Mouse (Mus musculus): Measurements from ENCODE around the gene Uvrag. TPM values are rescaled to one million over a fixed set of nuclear protein-coding genes. Genes with fewer than 3 reads are reported as not detected.
A peak's percentile ranks its signal among the peaks of the same experiment; 100 is the strongest.

The Uvrag gene
- polyA plus RNA-seq, 1 experiment from 2014 or later: 12.8 TPM

DNA sequence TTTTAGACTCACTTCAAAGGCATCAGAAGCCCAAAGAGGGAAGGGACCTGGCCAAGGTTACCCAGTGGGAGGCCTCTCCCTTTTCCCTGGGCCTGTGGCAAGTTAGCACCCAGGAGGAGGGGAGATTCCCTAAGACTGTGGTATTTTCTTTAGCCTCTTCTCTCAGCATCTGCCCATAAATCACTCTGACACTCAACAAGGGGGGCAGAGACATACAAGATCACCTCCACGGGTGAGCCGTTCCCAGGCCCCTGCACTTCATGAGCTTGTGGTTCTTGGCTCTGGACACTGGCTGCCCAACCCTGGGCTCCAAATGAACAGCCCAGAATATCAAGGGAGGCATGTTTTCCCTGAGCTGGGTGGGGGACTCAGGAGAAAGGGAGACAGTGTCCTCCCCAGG lies 279.9 kb downstream of the Uvrag start:
- Histone ChIP-seq H3K9me3 (no peaks in the 10 kb centered on the region), H3K4me3 (no peak overlapping the region), H3K27ac (0 out of 2 replicates have a peak overlapping the region, but pooled peaks have one; percentile 25), H3K27me3 (ENCODE audit: insufficient read depth, poor library complexity, severe bottlenecking) (peaks cover 7% of the 10 kb centered on the region; the same call in 1 of the 2 replicates), H3K36me3 (no peaks in the 10 kb centered on the region), H3K4me1 (replicated peaks) (peaks cover 39% of the 10 kb centered on the region)
- 47% methylated on average over 2 of the region's 2 CpGs for WGBS
- DNase-seq (ENCODE audit: low spot score): no peak

DNA sequence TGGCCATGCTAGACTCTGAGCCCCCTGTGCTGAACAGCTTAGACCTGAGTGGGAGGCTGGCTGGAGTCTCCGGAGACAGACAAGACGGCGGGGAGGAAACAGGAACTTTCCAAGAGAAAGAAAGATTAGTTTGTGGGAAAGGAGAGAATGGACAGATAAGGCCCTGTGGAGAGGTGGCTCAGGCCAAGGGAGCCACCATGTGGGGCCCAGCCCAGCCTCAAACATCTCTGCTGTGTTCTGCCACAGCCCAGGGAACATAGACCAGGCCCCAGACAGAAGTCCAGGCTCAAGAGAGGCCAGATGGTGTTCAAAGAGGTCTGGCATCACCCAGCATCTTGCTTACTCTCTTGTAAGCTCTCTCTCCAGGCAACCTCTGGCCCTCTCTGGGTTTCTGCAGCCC lies 283.8 kb downstream of the Uvrag start:
- no peak for DNase-seq (ENCODE audit: low spot score)
- WGBS: 70% methylated on average over 3 of the region's 3 CpGs

DNA sequence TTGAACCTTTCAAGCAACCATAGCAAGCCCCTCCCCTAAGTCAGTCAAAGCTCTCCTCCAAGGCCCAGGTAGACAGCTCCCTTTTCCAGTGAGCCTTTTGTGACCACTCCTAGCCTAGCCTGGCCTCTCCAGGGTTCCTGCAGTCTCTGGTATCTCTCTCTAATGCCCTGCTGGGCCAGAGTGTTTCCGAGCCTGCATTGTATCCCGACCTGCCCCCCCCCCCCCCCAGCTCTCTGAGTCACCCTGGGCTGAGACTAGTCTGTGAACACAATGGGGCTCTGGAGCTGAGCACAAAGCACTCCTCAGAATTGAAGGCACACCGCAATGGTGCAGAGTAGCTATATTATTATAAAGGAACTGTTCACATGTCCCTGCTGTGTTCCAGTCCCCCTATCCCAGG lies 284.8 kb downstream of the Uvrag start:
- WGBS: 12% methylated on average over 3 of the region's 3 CpGs
- Histone ChIP-seq H3K4me3 (no peak overlapping the region), H3K27me3 (ENCODE audit: insufficient read depth, poor library complexity, severe bottlenecking) (peaks cover 12% of the 10 kb centered on the region), H3K36me3 (no peaks in the 10 kb centered on the region), H3K9me3 (no peaks in the 10 kb centered on the region), H3K27ac (peak overlapping the region; percentile 19), H3K4me1 (replicated peaks) (peaks cover 43% of the 10 kb centered on the region)
- no peak for DNase-seq (ENCODE audit: low spot score)

More for the DNA sequence above, 283.8 kb downstream of the Uvrag start:
- H3K4me3 ChIP-seq: no peak overlapping the region
- peaks cover 40% of the 10 kb centered on the region for H3K4me1 ChIP-seq (replicated peaks)
- peak overlapping the region; percentile 35; the same call in 1 of the 2 replicates for H3K27ac ChIP-seq
- no peaks in the 10 kb centered on the region for H3K36me3 ChIP-seq
- H3K27me3 ChIP-seq (ENCODE audit: insufficient read depth, poor library complexity, severe bottlenecking): peaks cover 12% of the 10 kb centered on the region
- H3K9me3 ChIP-seq: no peaks in the 10 kb centered on the region

DNA sequence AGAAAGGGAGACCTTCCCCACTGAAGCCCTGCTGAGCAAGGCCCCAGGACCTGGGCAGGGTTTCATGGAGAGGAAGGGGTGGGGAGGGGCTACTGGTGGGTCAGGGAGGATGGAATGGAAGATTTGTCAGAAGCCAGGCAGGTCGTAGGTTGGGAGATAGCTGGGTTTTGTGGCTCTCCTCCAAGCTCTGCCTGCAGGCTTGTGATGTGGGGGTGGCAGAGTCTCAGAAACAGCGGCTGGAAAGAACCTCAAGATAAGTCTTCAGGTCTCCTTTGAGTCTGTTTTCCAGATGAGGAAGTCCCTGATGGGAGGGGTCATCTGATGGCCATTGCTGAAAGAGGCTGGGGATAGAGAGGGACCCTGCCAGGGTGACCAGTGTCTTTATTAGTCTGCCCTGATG lies 285.6 kb downstream of the Uvrag start:
- Histone ChIP-seq H3K27me3 (ENCODE audit: insufficient read depth, poor library complexity, severe bottlenecking) (peaks cover 12% of the 10 kb centered on the region), H3K9me3 (no peaks in the 10 kb centered on the region), H3K36me3 (no peaks in the 10 kb centered on the region), H3K4me1 (replicated peaks) (peaks cover 40% of the 10 kb centered on the region), H3K27ac (no peak overlapping the region), H3K4me3 (no peak overlapping the region)
- no peak for DNase-seq (ENCODE audit: low spot score)
- 78% methylated on average over 2 of the region's 2 CpGs for WGBS

- H3K27ac ChIP-seq: no peak overlapping the region
- no peaks in the 10 kb centered on the region for H3K36me3 ChIP-seq
- H3K27me3 ChIP-seq (ENCODE audit: insufficient read depth, poor library complexity, severe bottlenecking): peaks cover 12% of the 10 kb centered on the region
- no peak for DNase-seq (ENCODE audit: low spot score)
- H3K4me3 ChIP-seq: no peak overlapping the region
- H3K9me3 ChIP-seq: no peaks in the 10 kb centered on the region
- H3K4me1 ChIP-seq (replicated peaks): peaks cover 40% of the 10 kb centered on the region
- 84% methylated on average over 6 of the region's 6 CpGs for WGBS
Measured at GRCm38 (mm10) chr7:98853806-98854205, 287.1 kb downstream of the Uvrag start.

- 81% methylated on average over 18 of the region's 18 CpGs for whole genome bisulfite sequencing
- no peak for DNase-seq (ENCODE audit: low spot score)
- Histone ChIP-seq H3K36me3 (no peaks in the 10 kb centered on the region), H3K4me1 (replicated peaks) (peaks cover 40% of the 10 kb centered on the region), H3K27me3 (ENCODE audit: insufficient read depth, poor library complexity, severe bottlenecking) (peaks cover 8% of the 10 kb centered on the region), H3K9me3 (no peaks in the 10 kb centered on the region), H3K4me3 (no peak overlapping the region), H3K27ac (no peak overlapping the region)
Measured at GRCm38 (mm10) chr7:98852950-98853650, 287.8 kb downstream of the Uvrag start.

DNA sequence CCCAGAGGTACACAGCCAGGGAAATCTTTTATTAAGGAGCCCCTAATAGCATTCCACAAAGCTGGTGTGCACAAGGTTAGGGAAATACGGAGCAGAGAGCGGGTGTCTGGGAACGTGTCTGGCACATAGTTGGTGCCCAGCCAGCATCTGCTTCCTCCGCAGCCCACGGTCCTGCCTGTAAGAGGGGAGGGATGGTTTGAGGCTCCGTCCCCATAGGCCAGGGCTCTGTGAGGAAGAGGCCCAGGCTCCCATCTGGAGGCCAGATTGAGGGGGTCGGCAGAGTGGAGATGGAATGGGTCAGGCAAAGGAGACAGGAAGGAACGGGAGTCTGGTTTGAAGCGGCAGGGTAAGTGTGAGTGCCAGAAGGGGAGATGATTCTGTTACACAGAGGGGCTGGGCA lies 289.7 kb downstream of the Uvrag start:
- DNase-seq (ENCODE audit: low spot score): peak; percentile 31
- no peaks in the 10 kb centered on the region for H3K36me3 ChIP-seq
- no peak overlapping the region for H3K4me3 ChIP-seq
- H3K27ac ChIP-seq: no peak overlapping the region
- peaks cover 35% of the 10 kb centered on the region for H3K4me1 ChIP-seq (replicated peaks)
- WGBS: 69% methylated on average over 9 of the region's 9 CpGs
- no peaks in the 10 kb centered on the region for H3K9me3 ChIP-seq
- H3K27me3 ChIP-seq (ENCODE audit: insufficient read depth, poor library complexity, severe bottlenecking): peaks cover 21% of the 10 kb centered on the region

DNA sequence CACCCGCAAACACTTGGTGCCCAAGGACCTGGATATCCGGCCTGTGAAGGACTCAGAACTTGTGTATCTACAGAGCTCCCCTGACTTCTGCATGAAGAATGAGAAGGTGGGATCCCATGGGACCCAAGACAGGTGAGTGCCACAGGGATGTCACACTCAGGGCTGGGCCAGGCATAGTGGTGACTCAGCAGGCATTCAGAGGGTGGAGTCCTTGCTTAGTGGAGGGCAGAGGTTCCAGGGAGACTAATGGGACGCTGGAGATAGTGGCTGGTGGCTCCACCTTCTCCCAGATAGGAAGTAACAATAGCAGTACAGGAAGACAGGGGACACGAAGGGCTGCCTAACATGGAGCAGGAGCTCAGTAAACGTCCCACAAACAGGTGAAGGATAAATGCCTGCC lies 290.6 kb downstream of the Uvrag start:
- WGBS: 76% methylated on average over 5 of the region's 5 CpGs
- Histone ChIP-seq H3K36me3 (no peaks in the 10 kb centered on the region), H3K4me1 (replicated peaks) (peaks cover 28% of the 10 kb centered on the region), H3K9me3 (no peaks in the 10 kb centered on the region), H3K4me3 (no peak overlapping the region), H3K27ac (no peak overlapping the region), H3K27me3 (ENCODE audit: insufficient read depth, poor library complexity, severe bottlenecking) (peaks cover 26% of the 10 kb centered on the region)
- DNase-seq (ENCODE audit: low spot score): no peak

GRCm38 (mm10) chr7:98848899-98849640 lies 291.9 kb downstream of the Uvrag start:
- Histone ChIP-seq H3K27ac (no peak overlapping the region), H3K4me3 (no peak overlapping the region), H3K27me3 (ENCODE audit: insufficient read depth, poor library complexity, severe bottlenecking) (peaks cover 33% of the 10 kb centered on the region), H3K36me3 (no peaks in the 10 kb centered on the region), H3K9me3 (no peaks in the 10 kb centered on the region), H3K4me1 (replicated peaks) (peaks cover 23% of the 10 kb centered on the region)
- DNase-seq (ENCODE audit: low spot score): no peak
- WGBS: 82% methylated on average over 8 of the region's 8 CpGs

DNA sequence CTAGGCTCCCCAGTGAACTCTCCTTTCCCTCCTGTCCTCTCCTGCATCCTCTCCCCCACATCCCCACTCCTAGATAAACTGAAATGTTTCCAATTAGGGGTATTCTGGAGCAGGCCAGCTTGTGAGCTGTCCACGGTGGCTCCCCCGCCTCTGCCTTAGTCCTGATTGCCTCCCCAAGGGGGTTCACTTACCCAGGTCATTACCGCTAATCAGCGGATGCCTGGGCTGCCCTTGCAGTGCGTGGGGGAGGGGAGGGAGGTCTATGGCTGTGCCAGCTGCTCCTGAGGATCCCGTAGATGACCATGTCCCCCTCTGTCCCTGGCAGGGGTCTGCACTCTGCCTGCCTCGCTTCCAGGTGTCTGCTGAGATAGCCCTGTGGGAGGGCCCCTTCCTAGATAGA lies 297.3 kb downstream of the Uvrag start:
- no peaks in the 10 kb centered on the region for H3K36me3 ChIP-seq
- peaks cover 80% of the 10 kb centered on the region for H3K27me3 ChIP-seq (ENCODE audit: insufficient read depth, poor library complexity, severe bottlenecking)
- DNase-seq (ENCODE audit: low spot score): peak; percentile 33
- H3K9me3 ChIP-seq: no peaks in the 10 kb centered on the region
- WGBS: 23% methylated on average over 7 of the region's 7 CpGs
- peaks cover 45% of the 10 kb centered on the region for H3K4me1 ChIP-seq (replicated peaks)
- H3K4me3 ChIP-seq: no peak overlapping the region
- H3K27ac ChIP-seq: peak overlapping the region; percentile 12; the same call in 1 of the 2 replicates

GRCm38 (mm10) chr7:98842997-98843396 lies 297.9 kb downstream of the Uvrag start:
- Histone ChIP-seq H3K4me1 (replicated peaks) (peaks cover 51% of the 10 kb centered on the region), H3K27me3 (ENCODE audit: insufficient read depth, poor library complexity, severe bottlenecking) (peaks cover 86% of the 10 kb centered on the region), H3K4me3 (no peak overlapping the region), H3K36me3 (no peaks in the 10 kb centered on the region), H3K27ac (no peak overlapping the region), H3K9me3 (no peaks in the 10 kb centered on the region)
- WGBS: 85% methylated on average over 3 of the region's 3 CpGs
- no peak for DNase-seq (ENCODE audit: low spot score)

GRCm38 (mm10) chr7:98841802-98842201 lies 299.1 kb downstream of the Uvrag start:
- Histone ChIP-seq H3K4me1 (replicated peaks) (peaks cover 58% of the 10 kb centered on the region), H3K27ac (no peak overlapping the region), H3K4me3 (no peak overlapping the region), H3K9me3 (no peaks in the 10 kb centered on the region), H3K36me3 (no peaks in the 10 kb centered on the region), H3K27me3 (ENCODE audit: insufficient read depth, poor library complexity, severe bottlenecking) (peaks cover 88% of the 10 kb centered on the region)
- WGBS: 39% methylated on average over 3 of the region's 3 CpGs
- no peak for DNase-seq (ENCODE audit: low spot score)

DNA sequence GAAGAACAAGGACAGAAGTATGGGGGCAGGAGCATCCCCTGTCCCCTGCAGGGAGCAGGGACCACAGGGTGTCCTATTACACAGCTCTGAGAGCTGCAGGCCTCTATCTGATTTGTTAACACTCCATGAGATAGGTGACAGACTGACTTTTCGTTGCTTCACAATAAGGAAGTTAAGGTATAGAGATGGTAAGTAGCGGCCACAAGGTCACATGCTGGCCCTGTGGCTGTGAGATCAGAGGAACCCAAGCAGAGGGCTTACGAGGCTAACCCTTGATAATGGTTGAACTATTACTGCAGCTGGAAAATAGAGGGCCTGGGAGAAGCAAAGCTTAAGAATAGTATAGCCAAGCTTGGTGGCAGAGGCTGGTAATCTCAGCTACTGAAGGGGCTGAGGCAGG lies 300.2 kb downstream of the Uvrag start:
- DNase-seq (ENCODE audit: low spot score): no peak
- Histone ChIP-seq H3K27ac (no peak overlapping the region), H3K9me3 (no peaks in the 10 kb centered on the region), H3K4me3 (no peak overlapping the region), H3K36me3 (no peaks in the 10 kb centered on the region), H3K4me1 (replicated peaks) (peaks cover 68% of the 10 kb centered on the region), H3K27me3 (ENCODE audit: insufficient read depth, poor library complexity, severe bottlenecking) (peaks cover 94% of the 10 kb centered on the region)
- 19% methylated on average over 3 of the region's 3 CpGs for WGBS

Measured in hindbrain, embryonic 10.5 days (tissue).